Mouse (Mus musculus) limb, embryonic 11.5 days (tissue): ENCODE measurements around the gene Fbxw10. TPM values are rescaled to one million over a fixed set of nuclear protein-coding genes. Genes with fewer than 3 reads are reported as not detected.

ENCODE experiments used
- ATAC-seq: fragments of 200-750 bp; cut with Nextera tagmentation; 2 replicates; pipeline ENCODE4 v1.8.0; 2017; ENCODE audit warnings: low read depth; ENCODE audit not compliant: insufficient number of reproducible peaks, low FRiP score, low TSS enrichment
- DNase-seq: peaks from one replicate; pipeline ENCODE4 v3.0.0-alpha.2; 2015; ENCODE audit warnings: low spot score
- H3K27ac ChIP-seq: fragments of 300-500 bp; sonication (generic); replicated peaks from 2 replicates; pipeline ENCODE4 v1.5.1; 2014; ENCODE audit warnings: low read depth, mild to moderate bottlenecking, low read length
- H3K27me3 ChIP-seq: fragments of 300-500 bp; sonication (generic); 2 replicates; pipeline ENCODE4 v1.6.1; 2014; ENCODE audit warnings: mild to moderate bottlenecking, low read length, mixed read lengths; ENCODE audit not compliant: control insufficient read depth, insufficient read depth
- H3K36me3 ChIP-seq: fragments of 300-500 bp; sonication (generic); 2 replicates; pipeline ENCODE4 v1.6.1; 2014; ENCODE audit warnings: mild to moderate bottlenecking, low read length, moderate library complexity, mixed read lengths; ENCODE audit not compliant: control insufficient read depth, insufficient read depth
- H3K4me1 ChIP-seq: fragments of 300-500 bp; sonication (generic); 2 replicates; pipeline ENCODE4 v1.6.1; 2014; ENCODE audit warnings: low read length, mixed read lengths; ENCODE audit not compliant: control insufficient read depth, insufficient read depth
- H3K4me2 ChIP-seq: fragments of 300-500 bp; sonication (generic); 2 replicates; pipeline ENCODE4 v1.6.1; 2014; ENCODE audit warnings: low read depth, mild to moderate bottlenecking, moderate library complexity; ENCODE audit not compliant: severe bottlenecking
- H3K4me3 ChIP-seq: fragments of 300-500 bp; sonication (generic); 2 replicates; pipeline ENCODE4 v1.5.1; 2014; ENCODE audit warnings: low read depth, low read length
- H3K9ac ChIP-seq: fragments of 300-500 bp; sonication (generic); 2 replicates; pipeline ENCODE4 v1.6.1; 2014; ENCODE audit warnings: mild to moderate bottlenecking, low read length
- H3K9me3 ChIP-seq: fragments of 300-500 bp; sonication (generic); 2 replicates; pipeline ENCODE4 v1.6.1; 2016; ENCODE audit warnings: low read length; ENCODE audit not compliant: control insufficient read depth
- WGBS: fragments of 180-500 bp; shearing (Covaris S2); extraction: QIAGEN DNeasy Blood & Tissue Kit; methylation state at CpG from one replicate; pipeline ENCODE4 v1.1.7; 2014; 5-methylcytosine and 5-hydroxymethylcytosine counted together
- polyA plus RNA-seq: library from polyadenylated mRNA; unstranded; fragments of >200 nt; fragmentation: Nextera tagmentation; extraction: Ambion mirVana; gene quantifications from 2 replicates; pipeline ENCODE4 v1.2.1, GENCODE M21; 2014

Fbxw10 gene
- polyA plus RNA-seq, 1 experiment from 2014 or later, result 0.67 TPM

- 38% methylated on average over 12 of the region's 12 CpGs for WGBS
- no peaks in the 10 kb centered on the region for H3K27me3 ChIP-seq
- H3K27ac ChIP-seq, result no peak overlapping the region
- ATAC-seq (no peak), DNase-seq (peak; percentile 70)
- no peaks in the 10 kb centered on the region for H3K9me3 ChIP-seq
- H3K4me2 ChIP-seq, result no peak overlapping the region
- no peaks in the 10 kb centered on the region for H3K4me1 ChIP-seq
- no peak overlapping the region for H3K4me3 ChIP-seq
- no peak overlapping the region for H3K9ac ChIP-seq
- no peaks in the 10 kb centered on the region for H3K36me3 ChIP-seq
Measured at GRCm38 (mm10) chr11:62901699-62902323, 54.9 kb downstream of the Fbxw10 start.

- no peak for ATAC-seq
- Histone ChIP-seq H3K9ac (no peak overlapping the region), H3K36me3 (no peaks in the 10 kb centered on the region), H3K27ac (no peak overlapping the region), H3K4me3 (no peak overlapping the region), H3K27me3 (no peaks in the 10 kb centered on the region), H3K9me3 (no peaks in the 10 kb centered on the region), H3K4me2 (no peak overlapping the region), H3K4me1 (no peaks in the 10 kb centered on the region)
- 79% methylated on average over 6 of the region's 6 CpGs for WGBS
- no peak for DNase-seq
Measured at GRCm38 (mm10) chr11:62903871-62904495, 57.1 kb downstream of the Fbxw10 start.

- DNase-seq, result no peak
- Histone ChIP-seq H3K4me1 (no peaks in the 10 kb centered on the region), H3K9me3 (no peaks in the 10 kb centered on the region), H3K27me3 (no peaks in the 10 kb centered on the region), H3K4me3 (no peak overlapping the region), H3K36me3 (no peaks in the 10 kb centered on the region), H3K4me2 (no peak overlapping the region), H3K9ac (no peak overlapping the region), H3K27ac (no peak overlapping the region)
- WGBS, result 71% methylated on average over 3 of the region's 3 CpGs
- no peak for ATAC-seq
Measured at GRCm38 (mm10) chr11:62909720-62910306, 62.9 kb downstream of the Fbxw10 start.

GRCm38 (mm10) chr11:62911362-62911761, 64.5 kb downstream of the Fbxw10 start:
- H3K9ac ChIP-seq, result no peak overlapping the region
- WGBS, result 80% methylated on average over 8 of the region's 8 CpGs
- no peaks in the 10 kb centered on the region for H3K27me3 ChIP-seq
- DNase-seq, result no peak
- H3K4me2 ChIP-seq, result no peak overlapping the region
- no peak overlapping the region for H3K4me3 ChIP-seq
- H3K27ac ChIP-seq, result no peak overlapping the region
- no peaks in the 10 kb centered on the region for H3K36me3 ChIP-seq
- no peaks in the 10 kb centered on the region for H3K9me3 ChIP-seq
- H3K4me1 ChIP-seq, result no peaks in the 10 kb centered on the region
- ATAC-seq, result no peak

- no peak overlapping the region for H3K4me3 ChIP-seq
- 91% methylated on average over 2 of the region's 2 CpGs for WGBS
- no peaks in the 10 kb centered on the region for H3K36me3 ChIP-seq
- H3K9me3 ChIP-seq, result no peaks in the 10 kb centered on the region
- no peaks in the 10 kb centered on the region for H3K27me3 ChIP-seq
- H3K4me2 ChIP-seq, result no peak overlapping the region
- H3K27ac ChIP-seq, result no peak overlapping the region
- H3K4me1 ChIP-seq, result no peaks in the 10 kb centered on the region
- ATAC-seq, result no peak
- H3K9ac ChIP-seq, result no peak overlapping the region
- no peak for DNase-seq
Measured at GRCm38 (mm10) chr11:62913141-62913540, 66.3 kb downstream of the Fbxw10 start.

GRCm38 (mm10) chr11:62914532-62914931, 67.7 kb downstream of the Fbxw10 start:
- no peak for DNase-seq

GRCm38 (mm10) chr11:62915486-62915885, 68.6 kb downstream of the Fbxw10 start:
- no peak for ATAC-seq
- Histone ChIP-seq H3K4me2 (no peak overlapping the region), H3K36me3 (no peaks in the 10 kb centered on the region), H3K27me3 (no peaks in the 10 kb centered on the region), H3K9me3 (no peaks in the 10 kb centered on the region), H3K9ac (no peak overlapping the region), H3K4me1 (peaks cover 4% of the 10 kb centered on the region; the same call in 1 of the 2 replicates), H3K27ac (no peak overlapping the region), H3K4me3 (no peak overlapping the region)
- no peak for DNase-seq
- WGBS, result 84% methylated on average over 2 of the region's 2 CpGs

More at GRCm38 (mm10) chr11:62914532-62914931, 67.7 kb downstream of the Fbxw10 start:
- WGBS, result 55% methylated on average over 6 of the region's 6 CpGs
- Histone ChIP-seq H3K4me1 (no peaks in the 10 kb centered on the region), H3K9me3 (no peaks in the 10 kb centered on the region), H3K4me2 (no peak overlapping the region), H3K36me3 (no peaks in the 10 kb centered on the region), H3K27ac (no peak overlapping the region), H3K9ac (no peak overlapping the region), H3K27me3 (no peaks in the 10 kb centered on the region), H3K4me3 (no peak overlapping the region)
- ATAC-seq, result no peak

GRCm38 (mm10) chr11:62916765-62917164, 69.9 kb downstream of the Fbxw10 start:
- no peak for DNase-seq
- Histone ChIP-seq H3K4me3 (no peak overlapping the region), H3K4me2 (no peak overlapping the region), H3K9ac (no peak overlapping the region), H3K9me3 (no peaks in the 10 kb centered on the region), H3K36me3 (no peaks in the 10 kb centered on the region), H3K27me3 (no peaks in the 10 kb centered on the region), H3K4me1 (peaks cover 6% of the 10 kb centered on the region; the same call in 1 of the 2 replicates), H3K27ac (no peak overlapping the region)
- ATAC-seq, result no peak
- WGBS, result 16% methylated on average over 2 of the region's 2 CpGs
